Mouse (Mus musculus) midbrain, embryonic 14.5 days (tissue): ENCODE data around the gene Togaram2. TPM values are rescaled to one million over a fixed set of nuclear protein-coding genes. Genes with fewer than 3 reads are reported as not detected.

Experiments used
- ATAC-seq: fragments of 200-750 bp; cut with Nextera tagmentation; 2 replicates; pipeline ENCODE4 v1.8.0; 2017; ENCODE audit warnings: moderate number of reproducible peaks, moderate library complexity; ENCODE audit not compliant: low FRiP score, low TSS enrichment
- DNase-seq: peaks from one replicate; pipeline ENCODE4 v3.0.0-alpha.2; 2015
- H3K27ac ChIP-seq: fragments of 300-500 bp; sonication (generic); replicated peaks from 2 replicates; pipeline ENCODE4 v1.5.1; 2014; ENCODE audit warnings: mild to moderate bottlenecking, low read depth, low read length, moderate library complexity
- H3K27me3 ChIP-seq: fragments of 300-500 bp; sonication (generic); 2 replicates; pipeline ENCODE4 v1.6.1; 2014; ENCODE audit warnings: low read length, control low read depth, mixed read lengths; ENCODE audit not compliant: control insufficient read depth, insufficient read depth
- H3K36me3 ChIP-seq: fragments of 300-500 bp; sonication (generic); 2 replicates; pipeline ENCODE4 v1.6.1; 2014; ENCODE audit warnings: low read length, control low read depth; ENCODE audit not compliant: control insufficient read depth, insufficient read depth
- H3K4me1 ChIP-seq: fragments of 300-500 bp; sonication (generic); 2 replicates; pipeline ENCODE4 v1.6.1; 2014; ENCODE audit warnings: mild to moderate bottlenecking, antibody characterized with exemption, low read length, control low read depth; ENCODE audit not compliant: control insufficient read depth, insufficient read depth
- H3K4me2 ChIP-seq: fragments of 300-500 bp; sonication (generic); 2 replicates; pipeline ENCODE4 v1.6.1; 2014; ENCODE audit warnings: mild to moderate bottlenecking, low read length, moderate library complexity
- H3K4me3 ChIP-seq: fragments of 300-500 bp; sonication (generic); replicated peaks from 2 replicates; pipeline ENCODE4 v1.5.1; 2014; ENCODE audit warnings: low read depth, low read length
- H3K9ac ChIP-seq: fragments of 300-500 bp; sonication (generic); replicated peaks from 2 replicates; pipeline ENCODE4 v1.6.1; 2014; ENCODE audit warnings: mild to moderate bottlenecking, low read length, moderate library complexity
- H3K9me3 ChIP-seq: fragments of 300-500 bp; sonication (generic); 2 replicates; pipeline ENCODE4 v1.6.1; 2016; ENCODE audit warnings: low read length, control low read depth, mixed read lengths; ENCODE audit not compliant: control insufficient read depth
- WGBS: fragments of 180-500 bp; shearing (Covaris S2); extraction: QIAGEN DNeasy Blood & Tissue Kit; methylation state at CpG from one replicate; pipeline ENCODE4 v1.1.7; 2014; 5-methylcytosine and 5-hydroxymethylcytosine counted together
- polyA plus RNA-seq: library from polyadenylated mRNA; unstranded; fragments of >200 nt; fragmentation: Nextera tagmentation; extraction: Ambion mirVana; gene quantifications from 2 replicates; pipeline ENCODE4 v1.2.1, GENCODE M21; 2014

Togaram2 gene
- polyA plus RNA-seq, 1 experiment from 2014 or later, result 0.14 TPM

GRCm38 (mm10) chr17:71698619-71698956 is 25.5 kb downstream of the Togaram2 start:
- Histone ChIP-seq H3K4me2 (no peak overlapping the region), H3K4me1 (no peaks in the 10 kb centered on the region), H3K9me3 (no peaks in the 10 kb centered on the region), H3K27me3 (no peaks in the 10 kb centered on the region), H3K27ac (no peak overlapping the region), H3K36me3 (no peaks in the 10 kb centered on the region), H3K9ac (no peak overlapping the region), H3K4me3 (no peak overlapping the region)
- DNase-seq (no peak), ATAC-seq (no peak)
- WGBS, result 89% methylated on average over 11 of the region's 11 CpGs

GRCm38 (mm10) chr17:71705113-71705512 is 32.1 kb downstream of the Togaram2 start:
- no peaks in the 10 kb centered on the region for H3K9me3 ChIP-seq
- no peak for DNase-seq
- no peak overlapping the region for H3K9ac ChIP-seq
- H3K4me1 ChIP-seq, result no peaks in the 10 kb centered on the region
- WGBS, result 83% methylated on average over 1 of the region's 1 CpGs
- H3K27me3 ChIP-seq, result no peaks in the 10 kb centered on the region
- H3K4me2 ChIP-seq, result no peak overlapping the region
- ATAC-seq, result no peak
- H3K36me3 ChIP-seq, result no peaks in the 10 kb centered on the region
- no peak overlapping the region for H3K27ac ChIP-seq
- H3K4me3 ChIP-seq, result no peak overlapping the region

DNA sequence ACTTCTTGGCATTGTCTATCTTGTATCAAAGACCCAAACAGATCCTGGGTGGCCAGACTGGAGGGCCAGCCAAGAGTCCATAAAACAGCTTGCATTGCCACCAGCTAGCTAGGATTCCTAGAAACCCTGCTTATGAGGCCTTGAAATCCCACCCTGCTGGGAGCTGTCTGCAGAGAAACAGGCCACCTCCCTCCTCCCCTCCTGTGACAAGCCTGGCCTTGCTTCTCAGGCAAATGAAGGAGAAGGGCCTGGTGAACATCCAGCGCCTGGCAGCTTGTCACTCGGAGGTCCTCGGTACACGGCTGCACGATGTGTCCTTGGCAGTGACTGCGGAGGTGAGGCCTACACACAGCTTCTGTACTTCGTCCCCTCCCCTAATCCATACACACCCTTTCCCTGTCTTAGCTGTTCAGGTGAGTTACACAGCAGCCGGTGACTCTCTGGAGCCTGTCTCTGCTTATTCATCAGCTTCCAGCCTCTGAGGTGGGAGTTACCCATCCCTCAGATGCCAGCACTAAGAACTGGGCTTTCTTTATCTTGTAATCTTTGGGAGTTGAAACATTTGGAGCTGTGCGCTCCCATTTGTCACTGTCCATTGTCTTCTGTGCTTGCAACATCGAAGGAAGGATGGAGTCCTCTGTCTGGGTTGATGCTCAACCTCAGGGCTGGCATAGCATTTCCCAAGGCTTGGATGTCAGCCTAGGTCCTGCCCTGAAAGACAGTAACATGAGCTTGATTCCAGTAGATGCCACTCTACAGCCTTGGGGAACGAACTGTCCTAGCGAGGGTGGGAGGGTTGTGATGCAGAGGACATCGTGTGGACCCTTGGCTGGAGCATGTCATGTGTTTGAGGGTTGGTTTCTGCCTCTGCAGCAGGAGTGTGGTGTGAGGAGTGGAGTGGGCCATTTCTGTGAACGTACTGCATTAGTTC is 32.8 kb downstream of the Togaram2 start:
- Histone ChIP-seq H3K4me3 (no peak overlapping the region), H3K4me1 (no peaks in the 10 kb centered on the region), H3K4me2 (no peak overlapping the region), H3K9me3 (no peaks in the 10 kb centered on the region), H3K36me3 (no peaks in the 10 kb centered on the region), H3K9ac (no peak overlapping the region), H3K27ac (no peak overlapping the region), H3K27me3 (no peaks in the 10 kb centered on the region)
- no peak for DNase-seq
- ATAC-seq, result no peak
- WGBS, result 87% methylated on average over 14 of the region's 14 CpGs

- no peaks in the 10 kb centered on the region for H3K4me1 ChIP-seq
- H3K27me3 ChIP-seq, result no peaks in the 10 kb centered on the region
- no peak overlapping the region for H3K4me3 ChIP-seq
- H3K9ac ChIP-seq, result no peak overlapping the region
- no peak overlapping the region for H3K4me2 ChIP-seq
- 0 out of 2 replicates have a peak overlapping the region, but pooled peaks have one; percentile 20 for H3K27ac ChIP-seq
- H3K36me3 ChIP-seq, result no peaks in the 10 kb centered on the region
- DNase-seq, result peak; percentile 36
- 44% methylated on average over 4 of the region's 4 CpGs for WGBS
- H3K9me3 ChIP-seq, result no peaks in the 10 kb centered on the region
- ATAC-seq, result no peak
These were observed 34.7 kb downstream of the Togaram2 start for GRCm38 (mm10) chr17:71707715-71708114.

DNA sequence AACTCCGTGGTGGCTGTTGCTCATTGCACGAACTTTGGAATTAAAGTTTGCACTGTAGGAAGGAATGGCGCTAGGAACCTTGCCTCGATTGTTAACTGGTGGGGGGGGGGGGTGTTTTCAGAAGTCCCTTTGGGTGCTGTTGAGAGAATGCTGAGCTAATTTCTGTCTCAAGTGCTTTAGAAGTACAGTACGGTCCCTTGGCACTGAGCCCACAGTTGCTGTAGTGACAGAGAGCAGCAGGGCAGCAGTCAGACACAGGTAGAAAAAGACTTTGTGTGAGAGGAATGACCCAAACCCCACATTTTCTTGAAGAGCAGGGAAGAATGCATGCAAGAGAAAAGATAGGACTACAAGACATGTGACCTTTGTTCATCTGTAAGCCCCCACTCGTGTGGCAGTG is 39.2 kb downstream of the Togaram2 start:
- Histone ChIP-seq H3K9me3 (no peaks in the 10 kb centered on the region), H3K9ac (no peak overlapping the region), H3K4me2 (no peak overlapping the region), H3K4me1 (no peaks in the 10 kb centered on the region), H3K27ac (no peak overlapping the region), H3K4me3 (no peak overlapping the region), H3K27me3 (no peaks in the 10 kb centered on the region), H3K36me3 (no peaks in the 10 kb centered on the region)
- 87% methylated on average over 6 of the region's 6 CpGs for WGBS
- DNase-seq (no peak), ATAC-seq (no peak)

- H3K27me3 ChIP-seq, result no peaks in the 10 kb centered on the region
- no peak overlapping the region for H3K4me2 ChIP-seq
- H3K9me3 ChIP-seq, result no peaks in the 10 kb centered on the region
- H3K4me3 ChIP-seq, result no peak overlapping the region
- H3K27ac ChIP-seq, result no peak overlapping the region
- no peaks in the 10 kb centered on the region for H3K36me3 ChIP-seq
- no peak for DNase-seq
- WGBS, result 63% methylated on average over 3 of the region's 3 CpGs
- H3K4me1 ChIP-seq, result no peaks in the 10 kb centered on the region
- H3K9ac ChIP-seq, result no peak overlapping the region
- ATAC-seq, result no peak
These were observed 42.0 kb downstream of the Togaram2 start for GRCm38 (mm10) chr17:71715034-71715433.

GRCm38 (mm10) chr17:71717881-71718625 is 45.0 kb downstream of the Togaram2 start:
- no peak overlapping the region for H3K4me3 ChIP-seq
- H3K9me3 ChIP-seq, result no peaks in the 10 kb centered on the region
- no peaks in the 10 kb centered on the region for H3K36me3 ChIP-seq
- H3K27me3 ChIP-seq, result no peaks in the 10 kb centered on the region
- no peaks in the 10 kb centered on the region for H3K4me1 ChIP-seq
- no peak overlapping the region for H3K9ac ChIP-seq
- no peak for DNase-seq
- no peak overlapping the region for H3K27ac ChIP-seq
- H3K4me2 ChIP-seq, result no peak overlapping the region
- 93% methylated on average over 8 of the region's 8 CpGs for WGBS
- ATAC-seq, result no peak

- no peaks in the 10 kb centered on the region for H3K4me1 ChIP-seq
- ATAC-seq, result no peak
- no peak overlapping the region for H3K9ac ChIP-seq
- no peak overlapping the region for H3K27ac ChIP-seq
- H3K27me3 ChIP-seq, result no peaks in the 10 kb centered on the region
- H3K4me2 ChIP-seq, result no peak overlapping the region
- no peak overlapping the region for H3K4me3 ChIP-seq
- no peaks in the 10 kb centered on the region for H3K9me3 ChIP-seq
- DNase-seq, result no peak
- no peaks in the 10 kb centered on the region for H3K36me3 ChIP-seq
These were observed 47.4 kb downstream of the Togaram2 start for GRCm38 (mm10) chr17:71720434-71720833.

GRCm38 (mm10) chr17:71721019-71721418 is 48.0 kb downstream of the Togaram2 start:
- DNase-seq (no peak), ATAC-seq (no peak)
- 72% methylated on average over 3 of the region's 3 CpGs for WGBS
- H3K27me3 ChIP-seq, result no peaks in the 10 kb centered on the region
- no peak overlapping the region for H3K9ac ChIP-seq
- H3K4me3 ChIP-seq, result no peak overlapping the region
- H3K27ac ChIP-seq, result no peak overlapping the region
- H3K4me2 ChIP-seq, result no peak overlapping the region
- H3K9me3 ChIP-seq, result no peaks in the 10 kb centered on the region
- H3K36me3 ChIP-seq, result no peaks in the 10 kb centered on the region
- H3K4me1 ChIP-seq, result no peaks in the 10 kb centered on the region
